Mouse (Mus musculus): ENCODE results near the gene Gal.

The Gal gene

GRCm38 (mm10) chr19:3405531-3406281 lies 8.6 kb downstream of the Gal start:
- DNase-seq: no peak

- no peak for DNase-seq
These were observed 10.3 kb downstream of the Gal start for GRCm38 (mm10) chr19:3404030-3404429.

GRCm38 (mm10) chr19:3402390-3402789 lies 12.0 kb downstream of the Gal start:
- DNase-seq: no peak

- no peak for DNase-seq
These were observed 12.4 kb downstream of the Gal start for GRCm38 (mm10) chr19:3401943-3402342.

DNA sequence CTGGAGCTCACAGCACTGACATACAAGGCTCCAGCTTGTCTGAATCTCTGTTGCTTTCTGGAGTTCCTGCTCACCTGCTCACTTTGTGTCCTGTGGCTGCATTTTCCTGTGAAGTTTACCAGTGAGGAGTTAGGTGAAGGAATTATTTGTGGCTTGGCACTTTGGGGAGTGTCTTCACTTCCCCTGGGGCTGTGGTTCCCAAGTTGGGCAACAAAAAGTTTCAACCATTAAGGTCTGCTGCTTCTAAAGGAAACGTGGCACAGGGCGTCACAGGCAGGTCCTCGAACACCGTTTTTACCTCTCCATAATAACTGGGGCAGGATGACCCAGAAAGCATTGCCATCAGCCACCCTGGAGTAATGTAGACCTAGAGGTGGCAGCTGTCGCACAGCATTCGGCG lies 12.8 kb downstream of the Gal start:
- no peak for DNase-seq

GRCm38 (mm10) chr19:3400057-3400456 lies 14.3 kb downstream of the Gal start:
- DNase-seq: no peak

DNA sequence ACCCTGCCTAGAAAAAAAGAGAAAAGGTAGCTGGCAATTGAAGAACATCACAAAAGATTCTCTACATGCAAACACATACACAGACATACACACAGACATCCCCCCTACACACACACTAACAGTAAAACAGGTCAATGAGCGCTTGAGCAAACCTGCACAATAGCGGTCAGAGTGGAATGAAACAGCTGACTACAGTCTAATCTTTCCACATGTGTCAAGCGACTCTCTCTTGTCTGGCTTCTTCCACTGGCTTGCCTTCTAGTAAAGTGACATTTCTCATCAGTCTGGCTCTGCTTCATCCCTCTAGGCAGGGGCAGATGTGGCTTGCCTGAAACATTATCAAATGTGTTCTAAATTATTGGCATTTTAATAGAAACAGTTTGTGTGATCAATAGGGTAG lies 20.1 kb downstream of the Gal start:
- DNase-seq: no peak

GRCm38 (mm10) chr19:3392384-3392783 lies 22.0 kb downstream of the Gal start:
- DNase-seq: no peak

DNA sequence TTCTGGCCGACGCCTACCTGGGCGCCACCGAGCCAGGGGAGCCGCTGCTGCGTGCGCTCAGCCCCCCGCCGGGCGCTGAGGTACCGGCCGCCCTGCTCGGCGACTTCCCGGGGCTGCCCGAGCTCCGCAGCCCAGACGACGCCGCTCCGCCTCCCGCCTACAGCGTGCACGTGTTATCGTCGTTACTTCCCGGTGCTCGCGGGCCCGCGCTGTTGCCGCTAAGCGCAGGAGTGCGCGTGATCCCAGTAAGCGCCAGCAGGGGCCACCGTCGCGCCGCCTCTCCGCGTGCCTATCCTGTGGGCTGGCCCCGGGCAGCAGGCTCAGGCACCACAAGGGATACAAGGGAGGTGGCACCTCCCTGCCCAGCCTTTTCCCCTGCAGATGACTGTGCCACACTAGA lies 25.3 kb downstream of the Gal start:
- DNase-seq: peak; percentile 95

GRCm38 (mm10) chr19:3388629-3389057 lies 25.7 kb downstream of the Gal start, which contains the start of gene Tesmin:
TSS of gene Tesmin (plus strand) at chr19:3388857.
- peak; percentile 96 for DNase-seq

- DNase-seq: no peak
These were observed 26.3 kb downstream of the Gal start for GRCm38 (mm10) chr19:3388061-3388460.

GRCm38 (mm10) chr19:3378614-3379013 lies 35.7 kb downstream of the Gal start:
- no peak for DNase-seq

- peak; percentile 76 for DNase-seq
These were observed 37.2 kb downstream of the Gal start for GRCm38 (mm10) chr19:3376966-3377715.

DNA sequence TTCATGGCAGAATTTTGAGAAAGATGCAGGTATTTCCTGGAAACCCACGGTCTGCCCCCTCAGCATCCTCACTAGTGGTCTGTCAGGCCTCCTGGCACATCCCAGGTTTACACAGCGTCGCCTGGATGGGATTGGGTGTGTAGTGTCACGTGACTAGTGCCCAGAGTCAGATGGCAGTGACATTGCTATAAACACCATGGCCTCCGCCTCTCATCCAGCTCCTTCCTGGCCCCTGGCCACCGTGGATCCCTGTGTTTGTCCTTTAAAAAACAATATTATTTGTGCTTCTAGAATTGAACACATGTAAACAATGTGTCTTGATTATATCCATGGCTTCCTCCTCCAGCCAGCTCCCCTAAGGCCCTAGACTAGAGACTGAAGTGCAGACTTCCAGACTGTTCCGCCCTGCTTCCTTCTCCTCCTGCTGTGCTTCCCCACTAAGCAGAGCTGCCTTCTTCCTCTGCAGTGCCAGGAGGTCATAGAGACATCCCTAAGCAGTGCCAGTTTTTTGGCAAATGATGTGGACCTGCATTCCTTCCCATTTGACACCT lies 38.3 kb downstream of the Gal start:
- DNase-seq: peak; percentile 82

DNA sequence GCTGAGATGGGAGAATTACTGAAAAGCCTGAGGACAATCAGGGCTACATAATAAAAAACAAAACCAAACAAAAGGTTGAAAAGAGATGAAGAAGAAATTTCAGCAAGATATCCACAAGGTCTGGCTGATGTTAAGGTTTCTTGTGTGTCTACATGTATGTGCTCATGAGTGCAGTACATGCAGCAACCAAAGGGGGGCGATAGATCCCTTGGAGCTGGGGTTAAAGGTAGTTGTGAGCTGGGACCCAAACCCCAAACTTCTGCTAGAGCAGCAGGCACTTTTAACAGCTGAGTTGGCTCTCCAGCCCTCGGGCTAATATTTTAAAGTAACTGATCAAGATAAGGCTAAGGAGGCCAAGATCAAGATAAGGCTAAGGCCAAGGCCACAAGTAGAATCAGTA lies 40.3 kb downstream of the Gal start:
- DNase-seq: peak; percentile 39

- DNase-seq: peak; percentile 54
These were observed 41.0 kb downstream of the Gal start for GRCm38 (mm10) chr19:3373380-3373779.

DNA sequence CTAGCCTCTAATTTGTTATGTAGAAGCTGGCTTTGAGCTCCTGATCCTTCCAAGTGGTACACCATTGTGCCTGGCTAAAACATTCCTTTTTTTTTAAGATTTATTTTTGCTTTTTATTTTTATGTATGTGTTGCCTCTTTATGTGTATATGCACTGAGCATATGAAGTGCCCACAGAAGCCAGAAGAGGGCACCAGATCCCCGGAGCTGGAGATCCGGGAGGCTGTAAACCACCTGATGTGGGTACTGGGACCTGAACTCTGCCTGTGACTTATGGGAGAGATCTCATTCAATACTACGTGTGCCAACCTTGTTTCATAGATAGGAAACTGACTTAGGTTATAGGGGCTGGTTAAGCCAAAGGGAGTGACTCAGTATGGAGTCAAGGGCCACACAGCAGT lies 46.1 kb downstream of the Gal start:
- no peak for DNase-seq

DNA sequence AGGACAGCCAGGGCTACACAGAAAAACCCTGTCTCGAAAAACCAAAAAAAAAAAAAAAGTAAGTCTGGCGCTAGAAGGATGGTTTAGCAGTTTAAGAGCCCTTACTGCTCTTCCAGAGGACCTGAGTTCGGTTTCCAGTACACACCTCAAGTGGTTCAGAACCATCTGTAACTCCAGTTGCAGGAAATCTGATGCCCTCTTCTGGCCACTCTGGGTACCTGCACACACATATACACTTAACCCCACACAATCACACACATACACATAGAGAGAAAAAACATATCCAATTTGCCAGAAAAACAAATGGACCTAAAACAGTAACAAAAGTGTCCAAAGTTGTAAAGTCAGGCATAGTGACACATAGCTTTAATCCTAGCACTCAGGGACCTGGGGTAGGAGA lies 49.3 kb downstream of the Gal start:
- no peak for DNase-seq

DNA sequence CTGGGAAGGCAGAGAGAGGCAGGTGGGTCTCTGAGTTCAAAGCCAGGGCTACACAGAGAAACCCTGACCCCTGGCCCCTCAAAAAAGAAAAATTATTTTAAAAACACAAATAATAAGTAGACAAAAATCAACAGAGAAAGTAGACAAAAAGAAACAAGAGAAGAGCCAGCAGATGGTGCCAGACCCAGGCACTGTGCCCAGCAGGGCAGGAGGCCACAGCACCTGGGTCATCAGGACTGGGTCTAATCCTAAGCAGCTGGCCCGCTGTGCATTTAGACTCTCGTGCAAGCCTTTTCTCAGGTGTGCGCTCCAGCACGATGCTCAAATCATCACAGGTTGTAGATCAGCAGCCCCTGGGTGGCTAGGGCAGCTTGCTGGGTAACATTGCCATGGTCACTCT lies 50.8 kb downstream of the Gal start:
- no peak for DNase-seq

All from lung, postnatal 10 days (tissue).